Mouse (Mus musculus) limb, embryonic 12.5 days (tissue): ENCODE results near the gene Mtcl1. TPM values are rescaled to one million over a fixed set of nuclear protein-coding genes. Genes with fewer than 3 reads are reported as not detected.

Experiments used
- ATAC-seq: fragments of 200-750 bp; cut with Nextera tagmentation; 2 replicates; pipeline ENCODE4 v1.8.0; 2017; ENCODE audit warnings: low read depth, moderate TSS enrichment; ENCODE audit not compliant: insufficient number of reproducible peaks, insufficient read depth, low FRiP score, low TSS enrichment
- H3K27ac ChIP-seq: fragments of 300-500 bp; sonication (generic); 2 replicates; pipeline ENCODE4 v1.5.1; 2016; ENCODE audit warnings: mild to moderate bottlenecking, moderate library complexity
- H3K27me3 ChIP-seq: fragments of 300-500 bp; sonication (generic); 2 replicates; pipeline ENCODE4 v1.6.1; 2016; ENCODE audit warnings: mild to moderate bottlenecking, moderate library complexity
- H3K36me3 ChIP-seq: fragments of 300-500 bp; sonication (generic); 2 replicates; pipeline ENCODE4 v1.6.1; 2016; ENCODE audit warnings: mild to moderate bottlenecking, moderate library complexity
- H3K4me1 ChIP-seq: fragments of 300-500 bp; sonication (generic); replicated peaks from 2 replicates; pipeline ENCODE4 v1.6.1; 2016
- H3K4me2 ChIP-seq: fragments of 300-500 bp; sonication (generic); 2 replicates; pipeline ENCODE4 v1.6.1; 2016; ENCODE audit warnings: mild to moderate bottlenecking, moderate library complexity
- H3K4me3 ChIP-seq: fragments of 300-500 bp; sonication (generic); replicated peaks from 2 replicates; pipeline ENCODE4 v1.5.1; 2016; ENCODE audit warnings: mild to moderate bottlenecking
- H3K9ac ChIP-seq: fragments of 300-500 bp; sonication (generic); replicated peaks from 2 replicates; pipeline ENCODE4 v1.6.1; 2016; ENCODE audit warnings: mild to moderate bottlenecking, moderate library complexity
- H3K9me3 ChIP-seq: fragments of 300-500 bp; sonication (generic); 2 replicates; pipeline ENCODE4 v1.6.1; 2016; ENCODE audit warnings: mild to moderate bottlenecking, moderate library complexity
- WGBS: fragments of 180-500 bp; shearing (Covaris S2); methylation state at CpG from one replicate; pipeline ENCODE4 v1.1.7; 2016; 5-methylcytosine and 5-hydroxymethylcytosine counted together
- polyA plus RNA-seq: library from polyadenylated mRNA; unstranded; fragments of >200 nt; fragmentation: Nextera tagmentation; extraction: Ambion mirVana; gene quantifications from 2 replicates; pipeline ENCODE4 v1.2.1, GENCODE M21; 2016

Gene Mtcl1
- polyA plus RNA-seq, 1 experiment from 2014 or later, result 5.3 TPM

- H3K4me2 ChIP-seq, result no peak overlapping the region
- H3K4me3 ChIP-seq, result no peak overlapping the region
- H3K36me3 ChIP-seq, result no peaks in the 10 kb centered on the region
- H3K27me3 ChIP-seq, result no peaks in the 10 kb centered on the region
- no peaks in the 10 kb centered on the region for H3K4me1 ChIP-seq
- 86% methylated on average over 4 of the region's 4 CpGs for WGBS
- H3K9ac ChIP-seq, result no peak overlapping the region
- no peak for ATAC-seq
- no peak overlapping the region for H3K27ac ChIP-seq
- no peaks in the 10 kb centered on the region for H3K9me3 ChIP-seq
These were observed 159.7 kb downstream of the Mtcl1 start for GRCm38 (mm10) chr17:66289894-66290293.

Other genes starting within 250 kb of the Mtcl1 start
- gene Rab12, start 70.0 kb upstream of the Mtcl1 start, polyA plus RNA-seq, result 46.7 and 48.0 TPM in 2 replicates
- not detected in 2 replicates for gene Themis3, start 144.9 kb upstream of the Mtcl1 start, polyA plus RNA-seq